Mouse (Mus musculus) thymus, adult 2 months (tissue): ENCODE measurements around the gene Borcs6.
A peak's percentile ranks its signal among the peaks of the same experiment; 100 is the strongest.

Experiments used
- CTCF ChIP-seq: fragments of 200-500 bp; IDR thresholded peaks from 2 replicates; pipeline ENCODE4 v1.5.1; 2012; ENCODE audit warnings: mild to moderate bottlenecking, control low read depth, low read length, moderate library complexity, borderline replicate concordance; ENCODE audit not compliant: control insufficient read depth, poor library complexity, insufficient read depth; ENCODE audit errors: extremely low read depth
- POLR2A ChIP-seq: fragments of 200-500 bp; IDR thresholded peaks from 2 replicates; pipeline ENCODE4 v1.6.1; 2012; ENCODE audit warnings: mild to moderate bottlenecking, low read length, control low read depth, moderate library complexity; ENCODE audit not compliant: control insufficient read depth, poor library complexity, insufficient read depth; ENCODE audit errors: extremely low read depth

DNA sequence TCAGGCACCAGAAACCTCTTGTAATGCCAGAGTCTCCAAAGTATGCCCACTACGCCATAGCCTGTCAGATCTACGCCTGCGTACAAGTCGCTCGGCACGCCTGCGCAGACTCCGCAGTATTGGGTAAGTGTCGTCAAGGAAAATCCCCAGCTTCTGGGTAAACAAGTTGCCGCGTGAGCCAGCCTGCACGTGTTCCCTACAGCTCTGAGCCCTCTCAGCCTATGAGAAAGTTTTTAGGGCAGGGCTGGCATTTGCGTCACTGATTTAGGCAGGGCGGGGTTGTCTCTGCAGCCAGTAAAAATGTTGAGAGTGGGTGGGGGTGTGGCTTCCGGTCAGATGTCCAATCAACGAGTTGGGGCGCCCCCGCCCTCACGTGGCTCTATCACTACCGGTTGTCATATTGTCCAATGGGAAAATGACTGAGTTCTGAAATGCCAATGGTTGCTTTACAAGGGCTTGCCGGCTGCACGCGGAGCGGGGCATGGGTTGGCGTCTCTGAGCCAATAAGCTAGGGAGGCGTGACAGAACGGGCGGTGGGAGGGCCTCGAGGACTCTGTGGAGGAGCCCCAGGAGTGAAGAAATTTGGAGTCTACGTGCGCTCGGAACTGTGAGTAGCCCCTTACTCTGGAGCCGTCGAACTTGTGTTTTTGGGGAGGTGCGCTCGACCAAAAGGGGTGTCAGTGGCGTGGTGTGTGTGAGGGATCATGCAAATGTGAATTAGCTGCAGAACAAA, 35.3 kb downstream of the Borcs6 start, which contains the start of gene Per1:
- TF ChIP-seq POLR2A = peak; percentile 78; the same call in 1 of the 2 replicates
- TF ChIP-seq CTCF = no peak
